Mouse (Mus musculus): ENCODE data around the gene Rad9b. TPM values are rescaled to one million over a fixed set of nuclear protein-coding genes. Genes with fewer than 3 reads are reported as not detected.

The Rad9b gene
- polyA plus RNA-seq, 2 experiments, result 9.7 to 17.3 TPM

DNA sequence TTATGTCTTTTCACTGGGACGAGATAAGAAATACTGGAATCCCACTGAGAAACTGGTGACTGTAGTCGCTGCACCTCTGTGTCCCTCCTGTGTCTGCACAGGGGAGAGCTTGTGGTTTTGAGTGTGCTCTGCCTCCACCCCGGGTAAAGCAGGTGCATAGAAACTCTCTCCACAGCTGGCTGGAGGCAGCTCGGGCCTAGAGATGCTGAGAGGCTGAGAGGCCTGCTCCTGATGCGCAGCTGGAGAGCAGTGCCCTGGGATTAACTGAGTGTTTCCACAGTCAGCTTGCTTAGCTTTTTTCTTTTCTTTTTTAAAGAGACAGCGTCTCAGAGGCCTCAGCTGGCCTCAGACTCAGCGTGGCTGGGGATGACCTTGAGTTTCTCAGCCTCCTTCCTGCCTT lies 42.3 kb downstream of the Rad9b start:
- no peak for DNase-seq (ENCODE audit: low spot score)
- Histone ChIP-seq H3K4me3 (replicated peaks; ENCODE audit: low read length) (no peak overlapping the region), H3K9me3 (ENCODE audit: control insufficient read depth, low read length) (no peaks in the 10 kb centered on the region), H3K4me2 (replicated peaks; ENCODE audit: low read depth, low read length, severe bottlenecking) (no peak overlapping the region), H3K9ac (ENCODE audit: low read depth, low read length, severe bottlenecking) (no peak overlapping the region), H3K27ac (replicated peaks; ENCODE audit: low read depth, low read length) (no peak overlapping the region), H3K4me1 (ENCODE audit: control insufficient read depth, insufficient read depth, low read length) (0 out of 2 replicates have a peak, but pooled peaks cover 4% of the 10 kb centered on the region), H3K27me3 (ENCODE audit: control insufficient read depth, insufficient read depth, low read length) (no peaks in the 10 kb centered on the region), H3K36me3 (ENCODE audit: control insufficient read depth, insufficient read depth, low read length) (peaks cover 44% of the 10 kb centered on the region)
- no peak for TF ChIP-seq POLR2A (IDR thresholded peaks at IDR 0.05; ENCODE audit: borderline replicate concordance, extremely low read depth, insufficient read depth, insufficient read length)
- WGBS, result 70% methylated on average over 7 of the region's 7 CpGs
- no peak for ATAC-seq (ENCODE audit: low FRiP score, low read depth)

DNA sequence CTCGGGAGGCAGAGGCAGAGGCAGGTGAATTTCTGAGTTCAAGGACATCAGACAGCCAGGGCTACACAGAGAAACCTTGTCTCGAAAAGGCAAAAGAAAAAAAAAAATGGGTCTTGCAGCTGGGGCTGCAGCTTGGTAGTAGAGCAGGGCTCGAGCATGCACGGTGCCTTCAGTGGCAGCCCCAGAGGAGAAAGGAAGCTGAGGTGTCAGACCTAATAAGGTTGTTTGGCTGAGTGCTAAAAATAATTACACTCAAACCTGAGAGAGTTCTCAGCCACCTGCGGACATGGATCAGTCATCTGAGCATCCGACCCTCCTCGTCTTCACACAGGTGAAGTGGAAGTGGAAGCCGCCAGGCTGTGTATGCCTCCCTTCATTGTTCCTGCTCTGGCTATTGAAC lies 43.3 kb downstream of the Rad9b start:
- ATAC-seq (ENCODE audit: low FRiP score, low read depth), result no peak
- no peak for DNase-seq (ENCODE audit: low spot score)
- Histone ChIP-seq H3K4me3 (replicated peaks; ENCODE audit: low read length) (no peak overlapping the region), H3K9ac (ENCODE audit: low read depth, low read length, severe bottlenecking) (no peak overlapping the region), H3K27me3 (ENCODE audit: control insufficient read depth, insufficient read depth, low read length) (no peaks in the 10 kb centered on the region), H3K4me2 (replicated peaks; ENCODE audit: low read depth, low read length, severe bottlenecking) (no peak overlapping the region), H3K4me1 (ENCODE audit: control insufficient read depth, insufficient read depth, low read length) (0 out of 2 replicates have a peak, but pooled peaks cover 4% of the 10 kb centered on the region), H3K27ac (replicated peaks; ENCODE audit: low read depth, low read length) (no peak overlapping the region), H3K9me3 (ENCODE audit: control insufficient read depth, low read length) (no peaks in the 10 kb centered on the region), H3K36me3 (ENCODE audit: control insufficient read depth, insufficient read depth, low read length) (peaks cover 44% of the 10 kb centered on the region)
- WGBS, result 80% methylated on average over 8 of the region's 8 CpGs
- TF ChIP-seq POLR2A (IDR thresholded peaks at IDR 0.05; ENCODE audit: borderline replicate concordance, extremely low read depth, insufficient read depth, insufficient read length), result no peak

DNA sequence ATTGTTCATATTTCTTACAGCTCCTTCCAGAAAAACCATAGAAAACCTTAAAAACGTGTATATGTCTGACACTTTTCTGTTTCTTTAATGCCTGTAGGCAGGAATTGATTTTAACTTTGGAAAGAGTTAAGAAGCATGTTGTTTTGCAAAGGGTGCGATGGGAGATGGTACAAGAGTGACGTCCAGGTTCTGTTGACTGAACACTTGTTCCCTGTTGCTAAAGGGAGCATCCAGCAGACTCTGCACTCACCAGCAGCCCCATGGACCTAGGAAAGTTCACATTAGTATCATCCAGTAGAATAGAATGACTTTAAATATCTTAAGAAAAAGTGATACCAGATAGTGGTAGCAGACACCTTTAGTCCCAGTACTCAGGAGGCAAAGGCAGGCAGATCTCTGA lies 47.5 kb downstream of the Rad9b start:
- Histone ChIP-seq H3K9me3 (ENCODE audit: control insufficient read depth, low read length) (no peaks in the 10 kb centered on the region), H3K4me1 (ENCODE audit: control insufficient read depth, insufficient read depth, low read length) (peaks cover 9% of the 10 kb centered on the region), H3K36me3 (ENCODE audit: control insufficient read depth, insufficient read depth, low read length) (peaks cover 25% of the 10 kb centered on the region), H3K27me3 (ENCODE audit: control insufficient read depth, insufficient read depth, low read length) (no peaks in the 10 kb centered on the region), H3K4me2 (replicated peaks; ENCODE audit: low read depth, low read length, severe bottlenecking) (no peak overlapping the region), H3K27ac (replicated peaks; ENCODE audit: low read depth, low read length) (no peak overlapping the region), H3K9ac (ENCODE audit: low read depth, low read length, severe bottlenecking) (no peak overlapping the region), H3K4me3 (replicated peaks; ENCODE audit: low read length) (no peak overlapping the region)
- ATAC-seq (ENCODE audit: low FRiP score, low read depth), result no peak
- TF ChIP-seq POLR2A (IDR thresholded peaks at IDR 0.05; ENCODE audit: borderline replicate concordance, extremely low read depth, insufficient read depth, insufficient read length), result no peak
- no peak for DNase-seq (ENCODE audit: low spot score)
- WGBS, result 89% methylated on average over 3 of the region's 3 CpGs

DNA sequence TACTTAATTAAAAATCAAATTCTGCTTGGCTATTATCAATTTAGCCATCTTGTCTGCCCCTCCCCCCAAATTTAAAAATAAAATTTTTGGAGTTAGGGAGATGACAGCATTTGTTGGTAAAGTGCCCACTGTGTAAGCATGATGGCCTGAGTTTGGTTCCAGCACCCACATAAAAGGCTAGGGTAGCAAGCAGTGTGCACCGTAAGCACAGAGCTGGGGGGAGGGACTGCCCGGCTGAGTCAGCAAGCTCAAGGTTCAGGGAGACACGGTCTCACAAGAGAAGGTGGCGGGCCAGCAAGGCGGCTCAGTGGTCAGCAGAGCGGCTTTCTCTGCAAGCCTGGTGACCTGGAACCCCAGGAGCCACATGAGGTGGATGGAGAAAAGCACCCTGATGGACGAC lies 48.6 kb downstream of the Rad9b start:
- WGBS, result 93% methylated on average over 7 of the region's 7 CpGs
- Histone ChIP-seq H3K4me3 (replicated peaks; ENCODE audit: low read length) (no peak overlapping the region), H3K27me3 (ENCODE audit: control insufficient read depth, insufficient read depth, low read length) (no peaks in the 10 kb centered on the region), H3K4me1 (ENCODE audit: control insufficient read depth, insufficient read depth, low read length) (peaks cover 9% of the 10 kb centered on the region), H3K4me2 (replicated peaks; ENCODE audit: low read depth, low read length, severe bottlenecking) (no peak overlapping the region), H3K36me3 (ENCODE audit: control insufficient read depth, insufficient read depth, low read length) (peaks cover 17% of the 10 kb centered on the region), H3K9me3 (ENCODE audit: control insufficient read depth, low read length) (no peaks in the 10 kb centered on the region), H3K9ac (ENCODE audit: low read depth, low read length, severe bottlenecking) (no peak overlapping the region), H3K27ac (replicated peaks; ENCODE audit: low read depth, low read length) (no peak overlapping the region)
- no peak for ATAC-seq (ENCODE audit: low FRiP score, low read depth)
- TF ChIP-seq POLR2A (IDR thresholded peaks at IDR 0.05; ENCODE audit: borderline replicate concordance, extremely low read depth, insufficient read depth, insufficient read length), result no peak
- DNase-seq (ENCODE audit: low spot score), result no peak

DNA sequence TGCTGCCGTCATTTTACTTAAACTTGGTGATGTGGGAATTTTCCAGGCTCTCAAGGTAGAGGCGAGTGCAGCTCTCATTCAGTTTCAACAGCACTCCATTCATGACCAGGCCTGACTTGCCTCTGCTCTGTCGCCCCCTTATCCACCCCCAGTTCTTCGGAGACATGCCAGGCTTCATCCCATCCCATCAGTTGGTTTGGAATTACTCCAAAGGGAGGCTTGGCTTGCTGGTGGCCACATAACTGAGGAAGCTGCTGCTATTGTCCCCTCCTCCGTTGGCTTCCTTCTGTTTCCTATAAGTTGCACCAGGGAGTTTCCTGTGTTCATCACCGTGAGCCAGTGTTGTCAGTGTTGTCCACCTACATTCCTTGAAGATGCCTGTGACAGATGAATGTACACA lies 49.5 kb downstream of the Rad9b start:
- no peak for ATAC-seq (ENCODE audit: low FRiP score, low read depth)
- Histone ChIP-seq H3K36me3 (ENCODE audit: control insufficient read depth, insufficient read depth, low read length) (peaks cover 14% of the 10 kb centered on the region), H3K4me1 (ENCODE audit: control insufficient read depth, insufficient read depth, low read length) (peaks cover 9% of the 10 kb centered on the region), H3K9me3 (ENCODE audit: control insufficient read depth, low read length) (no peaks in the 10 kb centered on the region), H3K4me3 (replicated peaks; ENCODE audit: low read length) (no peak overlapping the region), H3K27me3 (ENCODE audit: control insufficient read depth, insufficient read depth, low read length) (no peaks in the 10 kb centered on the region), H3K27ac (replicated peaks; ENCODE audit: low read depth, low read length) (peak overlapping the region; percentile 52; the same call in 1 of the 2 replicates), H3K9ac (ENCODE audit: low read depth, low read length, severe bottlenecking) (no peak overlapping the region), H3K4me2 (replicated peaks; ENCODE audit: low read depth, low read length, severe bottlenecking) (no peak overlapping the region)
- TF ChIP-seq POLR2A (IDR thresholded peaks at IDR 0.05; ENCODE audit: borderline replicate concordance, extremely low read depth, insufficient read depth, insufficient read length), result no peak
- WGBS, result 77% methylated on average over 6 of the region's 6 CpGs
- no peak for DNase-seq (ENCODE audit: low spot score)

- Histone ChIP-seq H3K27ac (replicated peaks; ENCODE audit: low read depth, low read length) (peak overlapping the region; percentile 52; the same call in 1 of the 2 replicates), H3K27me3 (ENCODE audit: control insufficient read depth, insufficient read depth, low read length) (no peaks in the 10 kb centered on the region), H3K4me2 (replicated peaks; ENCODE audit: low read depth, low read length, severe bottlenecking) (no peak overlapping the region), H3K4me1 (ENCODE audit: control insufficient read depth, insufficient read depth, low read length) (peaks cover 9% of the 10 kb centered on the region), H3K9me3 (ENCODE audit: control insufficient read depth, low read length) (no peaks in the 10 kb centered on the region), H3K9ac (ENCODE audit: low read depth, low read length, severe bottlenecking) (no peak overlapping the region), H3K4me3 (replicated peaks; ENCODE audit: low read length) (no peak overlapping the region), H3K36me3 (ENCODE audit: control insufficient read depth, insufficient read depth, low read length) (peaks cover 11% of the 10 kb centered on the region)
- WGBS, result 80% methylated on average over 7 of the region's 7 CpGs
- no peak for ATAC-seq (ENCODE audit: low FRiP score, low read depth)
- DNase-seq (ENCODE audit: low spot score), result peak; percentile 37
- no peak for TF ChIP-seq POLR2A (IDR thresholded peaks at IDR 0.05; ENCODE audit: borderline replicate concordance, extremely low read depth, insufficient read depth, insufficient read length)
These were observed 50.1 kb downstream of the Rad9b start for GRCm38 (mm10) chr5:122303937-122304336.

All from limb, embryonic 14.5 days (tissue).